Mouse (Mus musculus): ENCODE measurements around the gene Osbpl8.

DNA sequence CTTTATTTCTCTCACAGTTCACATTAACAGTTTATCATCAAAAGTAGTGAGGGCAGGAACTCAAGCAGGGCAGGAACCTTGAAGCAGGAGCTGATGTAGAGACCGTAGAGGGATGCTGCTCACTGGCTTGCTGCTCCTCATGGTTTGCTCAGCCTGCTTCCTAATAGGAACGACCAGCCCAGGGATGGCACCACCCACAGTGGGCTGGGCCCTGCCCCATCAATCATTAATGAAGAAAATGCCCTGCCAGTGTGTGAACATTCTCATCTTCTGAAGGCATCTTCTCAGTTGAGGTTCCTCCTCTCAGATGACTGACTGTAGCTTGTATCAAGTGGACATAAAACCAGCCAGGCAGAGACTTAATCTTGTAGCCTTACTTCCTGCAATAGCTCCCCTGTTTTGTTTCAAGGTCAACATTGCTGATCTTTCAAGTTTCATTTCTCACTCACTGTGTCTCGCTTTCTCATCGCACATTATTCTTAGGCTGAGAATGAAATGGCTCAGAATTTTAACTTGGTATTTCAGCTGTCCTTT lies 24.5 kb downstream of the Osbpl8 start:
- TF ChIP-seq CTCF (IDR thresholded peaks at IDR 0.05; ENCODE audit: low read depth, low read length) (no peak), TAL1 (conservative IDR thresholded peaks at IDR 0.05; ENCODE audit: low read depth, low read length) (no peak), GATA2 (IDR thresholded peaks at IDR 0.05; ENCODE audit: borderline replicate concordance, low read depth, low read length) (no peak), GATA1 (IDR thresholded peaks at IDR 0.05; ENCODE audit: borderline replicate concordance, low read length) (no peak)

Data from G1E (cell line).